In genomic region chr1:164897163-164897817, GRCm38 (mm10) we compare ENCODE assay signal across 13 mouse cellular contexts. TPM values are rescaled to one million over a fixed set of nuclear protein-coding genes. Genes with fewer than 3 reads are reported as not detected.
DNase-seq lines count a peak whose midpoint lies in the region; ATAC-seq lines count a peak whose summit lies in the region.
"Had no signal": no experiment of that assay in that cellular context is flagged by ENCODE, and none has a peak within 500 bp of the region (broad histone marks: within the 10 kb centered on the region; RNA-seq: fewer than 3 reads in every experiment).

No protein-coding gene starts in this region.

- H3K27ac ChIP-seq in heart, embryonic 14.5 days (replicated peaks in 1 of 2; ENCODE audit: control insufficient read depth in 1 of 2, insufficient read depth in 1 of 2, low read depth in 2 of 2, low read length in 2 of 2), result peak overlapping the region; percentile 79 to 89
- peak overlapping the region; percentile 60 for H3K27ac ChIP-seq in intestine, embryonic 16.5 days (ENCODE audit: low read length)

- peak overlapping the region; percentile 51; the same call in 1 of the 2 replicates for H3K9ac ChIP-seq in heart, embryonic 14.5 days (ENCODE audit: low read length)
- no peak overlapping the region for H3K9ac ChIP-seq in intestine, embryonic 16.5 days (ENCODE audit: low read depth, low read length)

- no peaks in the 10 kb centered on the region for H3K27me3 ChIP-seq in heart, embryonic 14.5 days (ENCODE audit: control insufficient read depth, insufficient read depth, low read length)
- H3K27me3 ChIP-seq in intestine, embryonic 16.5 days (replicated peaks; ENCODE audit: control insufficient read depth, insufficient read depth, low read length), result no peaks in the 10 kb centered on the region

- H3K4me3 ChIP-seq in heart, embryonic 14.5 days (ENCODE audit: control insufficient read depth in 1 of 2, insufficient read depth in 1 of 2, low read depth in 1 of 2, low read length in 2 of 2), result no peak overlapping the region
- no peak overlapping the region for H3K4me3 ChIP-seq in intestine, embryonic 16.5 days (ENCODE audit: low read length)
- H3K4me3 ChIP-seq: erythroblast, embryonic 14.5 days had no signal

- H3K4me1 ChIP-seq in heart, embryonic 14.5 days (ENCODE audit: control insufficient read depth in 2 of 2, insufficient read depth in 2 of 2, low read length in 2 of 2), result peaks cover 16 to 29% of the 10 kb centered on the region in 2 experiments
- peaks cover 21% of the 10 kb centered on the region for H3K4me1 ChIP-seq in intestine, embryonic 16.5 days (ENCODE audit: control insufficient read depth, insufficient read depth, low read length)

- intact Hi-C loops in heart, postnatal 25 days (cut with DNase I), result no loop called here

- ATAC-seq in heart, embryonic 14.5 days (ENCODE audit: insufficient number of reproducible peaks, insufficient read depth, low FRiP score, low read depth), result no peak
- ATAC-seq in intestine, embryonic 16.5 days, result no peak

- WGBS in heart, embryonic 14.5 days, result 17% methylated on average over 5 of the region's 5 CpGs
- WGBS in intestine, embryonic 16.5 days, result 40% methylated on average over 5 of the region's 5 CpGs

- no peaks in the 10 kb centered on the region for H3K9me3 ChIP-seq in heart, embryonic 14.5 days (ENCODE audit: control insufficient read depth, low read length)
- no peaks in the 10 kb centered on the region for H3K9me3 ChIP-seq in intestine, embryonic 16.5 days (ENCODE audit: control insufficient read depth, low read length)

- H3K4me2 ChIP-seq in heart, embryonic 14.5 days (ENCODE audit: low read length), result peak overlapping the region; percentile 40
- H3K4me2 ChIP-seq in intestine, embryonic 16.5 days (ENCODE audit: low read depth, low read length), result peak overlapping the region; percentile 34

- DNase-seq in cerebellum, adult 8-10 months, result peak; percentile 7
- DNase-seq in cerebellum, postnatal 25 days, result no peak
- DNase-seq in heart, postnatal 25 days (ENCODE audit: low spot score), result no peak
- DNase-seq in brain, adult 2 months (ENCODE audit: low read depth, low spot score), result peak; percentile 24
- DNase-seq in kidney, adult 9 months, result no peak
- DNase-seq in right cerebral cortex, postnatal 14 days, result no peak

- H3K36me3 ChIP-seq in heart, embryonic 14.5 days (ENCODE audit: control insufficient read depth, insufficient read depth, low read length), result no peaks in the 10 kb centered on the region
- no peaks in the 10 kb centered on the region for H3K36me3 ChIP-seq in intestine, embryonic 16.5 days (ENCODE audit: control insufficient read depth, insufficient read depth, low read length)

RNA-seq across cellular contexts. Expression of gene Xcl1, which starts 38.0 kb away (rescaled TPM):
- not detected in 2 replicates for polyA plus RNA-seq in heart, embryonic 14.5 days (2014; fragmentation: Nextera tagmentation; extraction: Ambion mirVana)
- not detected for total RNA-seq in heart, postnatal 25 days (2021)
- 0.46 and 1.1 TPM in 2 replicates for polyA plus RNA-seq in intestine, embryonic 16.5 days (2015; fragmentation: Nextera tagmentation; extraction: Ambion mirVana)
- total RNA-seq: gastrocnemius, postnatal 14 days; left cerebral cortex, adult 18-20 months had no signal
- polyA plus RNA-seq: erythroblast, embryonic 14.5 days; kidney, embryonic 16.5 days; limb, embryonic 14.5 days had no signal

Comparison
In these comparisons a context has a peak if more than half of its experiments do, and no peak if none do; other contexts are left out.
1. DNase-seq: peak in cerebellum, adult 8-10 months (single experiment) and brain, adult 2 months (single experiment); none in cerebellum, postnatal 25 days (0 of 2), heart, postnatal 25 days (single experiment), kidney, adult 9 months (single experiment) and right cerebral cortex, postnatal 14 days (single experiment).